Mouse (Mus musculus) thymus, postnatal 4 days (tissue): Measurements from ENCODE around the gene Abcc3.

ENCODE experiments used
- DNase-seq: peaks from one replicate; pipeline ENCODE4 v3.0.0; 2021

Abcc3 gene

DNA sequence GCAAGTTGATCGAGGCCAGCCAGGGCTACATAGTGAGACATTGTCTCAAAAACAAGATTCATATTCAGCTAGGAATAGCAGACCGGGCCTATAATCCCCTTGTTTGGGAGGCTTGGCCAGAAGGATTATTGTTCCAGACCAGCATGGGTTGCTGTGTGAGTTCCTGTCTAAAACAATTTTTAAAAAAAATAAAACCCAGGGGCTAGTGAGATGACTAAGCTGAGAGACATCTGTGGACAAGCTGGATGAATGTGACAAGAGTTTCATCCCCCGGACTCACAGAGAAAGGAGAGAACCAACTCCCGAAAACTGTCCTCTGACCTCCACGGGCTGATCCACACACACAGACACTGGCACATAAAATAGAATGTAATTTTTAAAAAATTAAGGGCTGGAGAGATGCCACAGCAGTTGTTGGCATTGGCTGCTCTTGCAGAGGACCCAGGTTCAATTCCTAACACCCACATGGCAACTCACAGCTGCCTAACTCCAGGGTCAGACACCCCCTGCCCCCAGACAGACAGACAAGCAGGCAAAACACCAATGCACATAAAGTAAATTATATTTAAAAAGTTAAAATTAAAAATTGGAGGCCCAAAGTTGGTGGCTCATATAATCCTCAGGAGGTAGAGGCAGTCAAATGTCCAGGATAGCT, 69.4 kb downstream of the Abcc3 start:
- DNase-seq = no peak

- DNase-seq = peak; percentile 28
Observed at GRCm38 (mm10) chr11:94322636-94323035, 70.2 kb downstream of the Abcc3 start.

DNA sequence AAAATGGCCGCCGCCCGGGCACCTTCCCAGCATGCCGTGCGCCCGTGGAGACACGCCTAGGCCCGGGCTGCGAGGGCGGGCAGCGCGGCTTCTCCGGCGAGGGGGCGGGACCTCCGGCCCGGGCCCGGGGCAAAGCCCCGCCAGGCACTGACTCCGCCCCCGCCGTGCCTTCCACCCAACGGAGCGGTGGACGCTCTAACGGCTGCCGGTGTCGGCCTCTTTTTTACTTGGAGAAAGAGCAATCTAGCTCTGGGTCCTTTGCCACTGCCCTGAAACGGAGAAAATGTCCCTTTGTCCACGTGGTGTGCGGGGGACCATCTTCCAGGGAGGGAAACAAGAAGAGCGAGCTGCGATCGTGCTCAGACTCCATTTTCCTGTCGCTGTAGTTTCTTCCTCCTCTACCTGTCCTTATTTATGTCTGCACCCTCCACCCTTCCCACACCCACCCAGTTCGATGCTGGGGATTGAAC, 70.8 kb downstream of the Abcc3 start, which contains the start of gene Luc7l3:
Gene Luc7l3 (minus strand): TSS at position 58 of the 470 bp plus-strand sequence.
- peak; percentile 97 for DNase-seq

- peak; percentile 72 for DNase-seq
Observed at GRCm38 (mm10) chr11:94320969-94321930, 71.5 kb downstream of the Abcc3 start.

DNA sequence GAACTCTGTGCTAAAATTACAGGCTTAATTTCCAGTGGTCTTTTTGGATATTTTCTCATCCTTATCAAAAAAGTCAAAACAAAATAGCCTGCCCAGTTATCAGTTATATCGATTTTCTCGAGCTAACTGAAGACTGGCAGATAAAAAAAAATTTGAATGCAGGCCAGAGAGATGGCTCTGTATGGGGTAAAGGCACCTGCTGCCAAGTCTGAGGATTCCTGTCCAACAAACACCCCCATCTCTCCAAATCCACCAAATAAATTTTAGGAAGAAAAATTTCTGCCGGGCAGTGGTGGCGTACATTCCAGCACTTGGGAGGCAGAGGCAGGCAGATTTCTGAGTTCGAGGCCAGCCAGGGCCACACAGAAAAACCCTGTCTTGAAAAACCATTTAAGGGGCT, 74.7 kb downstream of the Abcc3 start:
- no peak for DNase-seq

GRCm38 (mm10) chr11:94317515-94317914, 75.3 kb downstream of the Abcc3 start:
- DNase-seq = no peak

DNA sequence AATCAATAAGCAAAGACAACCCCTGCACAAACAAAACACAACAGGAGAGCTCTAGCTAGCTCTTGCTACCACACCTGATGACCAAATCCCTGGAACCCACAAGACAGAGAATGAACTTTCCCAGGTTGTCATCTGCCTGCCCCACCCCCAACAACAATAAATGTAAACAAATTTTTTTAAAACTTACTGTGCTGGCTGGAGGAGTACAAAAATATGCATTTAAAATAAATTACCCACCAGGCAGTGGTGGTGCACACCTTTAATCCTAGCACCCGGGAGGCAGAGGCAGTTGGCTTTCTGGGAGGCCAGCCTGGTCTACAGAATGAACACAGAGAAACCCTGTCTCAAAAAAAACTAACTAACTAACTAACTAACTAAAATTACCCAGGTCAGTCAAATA, 75.8 kb downstream of the Abcc3 start:
- no peak for DNase-seq

DNA sequence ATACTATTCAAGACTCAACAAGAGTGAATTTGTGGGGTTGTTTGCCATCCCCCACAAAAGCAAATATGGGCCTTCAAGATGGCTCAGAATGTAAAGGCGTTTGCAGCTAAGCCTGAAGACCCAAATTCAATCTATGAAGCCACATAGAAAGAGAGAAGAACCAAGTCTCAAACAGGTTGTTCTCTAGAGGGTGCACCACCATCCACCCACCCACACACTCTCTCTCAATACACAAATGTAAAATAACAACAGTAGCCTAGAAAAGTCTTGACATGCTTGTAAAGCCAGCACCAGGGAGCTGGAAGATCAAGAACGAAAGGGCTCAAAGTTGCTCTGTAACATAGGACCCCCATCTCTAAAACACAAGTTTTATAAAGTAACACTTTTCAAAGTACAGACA, 76.3 kb downstream of the Abcc3 start:
- no peak for DNase-seq

DNA sequence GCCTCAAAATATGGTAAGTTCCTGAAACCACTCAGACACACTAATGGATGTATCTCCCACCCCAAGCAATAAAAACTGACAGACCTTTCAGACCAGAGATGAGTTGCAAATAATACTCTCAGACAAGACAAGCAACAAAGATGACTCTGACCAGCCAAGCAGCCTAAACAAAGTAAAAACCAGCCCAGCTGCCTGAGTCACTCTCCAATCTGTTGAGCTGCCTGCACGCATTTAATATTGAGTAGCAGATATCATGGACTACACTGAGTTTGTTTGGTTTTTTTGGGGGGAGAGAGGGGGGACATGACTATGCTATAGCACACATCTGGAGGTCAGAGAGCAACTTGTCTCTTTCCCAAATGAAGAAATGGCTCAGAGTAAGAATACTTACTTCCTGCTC, 77.5 kb downstream of the Abcc3 start:
- DNase-seq = no peak

DNA sequence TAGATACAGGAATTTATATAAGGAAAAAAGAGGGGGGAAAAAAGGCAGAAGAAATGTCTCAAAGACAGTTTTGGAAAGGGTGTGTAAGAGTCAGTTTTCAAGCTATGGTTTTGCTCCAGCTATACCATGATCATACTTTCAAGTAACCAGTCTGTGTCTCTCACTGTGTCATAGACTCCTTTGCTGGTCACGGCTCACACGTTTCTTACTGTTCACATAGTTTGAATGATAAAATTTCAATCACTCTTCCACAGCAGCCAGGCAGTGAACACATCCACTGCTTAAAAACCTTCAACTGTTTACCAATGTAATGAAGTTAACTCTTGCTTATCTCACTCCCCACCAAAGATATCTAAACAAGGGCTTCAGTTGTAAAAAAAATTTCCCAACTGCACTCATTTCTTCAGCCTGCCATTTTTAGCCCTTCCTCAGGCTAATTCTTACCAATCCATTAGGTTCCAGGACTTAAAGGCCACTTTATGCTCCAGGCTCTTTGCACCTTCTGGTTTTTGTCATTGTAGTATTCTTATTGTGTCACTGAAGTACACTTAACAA, 78.6 kb downstream of the Abcc3 start:
- DNase-seq = no peak

- DNase-seq = no peak
Observed at GRCm38 (mm10) chr11:94312733-94313132, 80.1 kb downstream of the Abcc3 start.

DNA sequence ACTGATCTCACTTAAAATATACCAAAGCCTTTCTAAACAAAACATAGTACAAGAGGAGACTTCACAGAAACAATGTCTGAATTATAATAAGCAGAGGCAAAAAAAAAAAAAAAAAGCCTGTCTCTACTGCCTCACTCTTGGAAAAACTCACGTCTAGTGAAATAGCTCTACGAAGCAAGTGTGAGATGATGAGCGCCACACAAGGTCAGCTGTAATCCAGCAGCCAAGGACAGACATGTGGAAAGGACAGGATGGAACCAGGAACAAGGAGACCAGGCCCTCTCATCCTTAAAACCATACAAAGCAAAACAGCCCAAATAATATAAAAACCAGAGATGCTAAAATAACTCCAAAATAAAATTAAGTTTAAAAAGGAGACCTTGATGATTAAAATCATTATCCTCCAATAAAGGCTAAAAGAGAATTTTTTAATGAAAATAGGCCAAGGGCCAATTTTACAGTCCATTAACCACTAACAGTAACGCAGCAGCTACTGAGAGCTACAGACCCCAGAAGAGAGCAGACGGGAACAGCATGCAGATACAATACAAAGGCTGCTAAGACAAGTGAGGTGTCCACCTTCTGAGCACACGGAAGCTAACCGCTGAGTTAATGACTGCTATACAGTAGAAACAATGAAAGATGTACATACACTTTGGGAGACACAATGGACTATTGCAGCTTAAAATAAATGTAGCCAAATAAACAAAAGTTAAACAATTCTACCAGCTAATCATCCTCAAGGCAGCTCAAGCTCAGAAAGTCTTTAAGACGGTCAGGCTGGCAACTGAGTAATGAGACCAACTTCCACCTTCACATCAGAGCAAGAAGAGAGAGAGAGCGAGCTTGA, 97.6 kb downstream of the Abcc3 start:
- DNase-seq = no peak
